Mouse (Mus musculus) layer of hippocampus, postnatal 14 days (tissue): ENCODE measurements around the gene Capn9. TPM values are rescaled to one million over a fixed set of nuclear protein-coding genes. Genes with fewer than 3 reads are reported as not detected.

Experiments used
- DNase-seq, 2 experiments: peaks; one replicate each; pipeline ENCODE4 v3.0.0; 2021 to 2022; ENCODE audit warnings: low spot score in 2 of 2, mixed read lengths in 1 of 2
- total RNA-seq, 2 experiments: library from RNA; stranded (reverse); gene quantifications; 2 replicates each; pipeline ENCODE4 v1.2.3; 2021

Capn9 gene
- total RNA-seq, 2 experiments from 2014 or later: 0.18 TPM; not detected in 1

DNA sequence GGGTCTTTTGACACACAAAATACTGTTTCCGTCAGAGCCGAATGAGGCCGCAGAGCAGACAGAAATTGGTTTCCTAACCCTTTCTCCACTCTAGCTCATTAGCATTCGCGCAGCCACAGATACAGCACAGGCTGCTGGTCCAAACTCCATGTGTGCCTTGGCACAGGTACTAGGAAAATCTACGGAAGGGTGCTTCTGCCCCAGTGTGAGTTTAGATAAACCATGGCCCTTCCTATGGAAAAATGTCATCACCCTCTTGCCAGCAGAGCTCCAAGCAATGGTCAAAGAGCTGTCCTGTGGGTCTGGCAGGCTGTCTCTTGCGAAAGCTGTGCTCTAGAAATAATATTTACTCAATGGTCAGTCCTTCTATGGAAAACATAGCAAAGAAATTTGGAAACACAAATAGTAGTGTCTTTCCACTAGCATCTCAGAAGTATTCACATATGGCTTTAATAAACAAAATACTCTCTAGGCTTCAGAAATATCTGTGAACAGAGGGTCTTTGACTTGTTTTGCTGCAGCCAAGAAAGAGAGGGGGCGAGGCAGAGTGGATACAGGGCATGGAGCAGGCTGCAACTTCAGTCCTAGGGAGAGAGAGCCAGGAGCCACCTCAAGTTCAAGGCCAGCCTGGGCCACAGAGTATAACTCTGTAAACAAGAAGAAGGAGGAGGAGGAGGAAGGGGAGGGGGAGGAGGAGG is 4.0 kb upstream of the Capn9 start:
- no peak for DNase-seq

DNA sequence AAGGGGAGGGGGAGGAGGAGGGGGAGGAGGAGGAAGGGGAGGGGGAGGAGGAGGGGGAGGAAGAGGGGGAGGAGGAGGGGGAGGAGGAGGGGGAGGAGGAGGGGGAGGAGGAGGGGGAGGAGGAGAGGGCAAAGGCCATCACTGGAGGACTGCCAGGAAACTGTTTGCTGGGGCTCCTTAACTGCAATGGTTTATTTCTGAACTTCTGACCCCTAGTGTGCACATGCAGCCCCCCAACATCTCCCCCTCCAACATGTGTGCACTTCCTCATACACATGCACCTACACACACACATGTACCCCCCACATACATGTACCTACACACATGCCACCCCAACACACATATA is 3.5 kb upstream of the Capn9 start:
- no peak for DNase-seq

DNA sequence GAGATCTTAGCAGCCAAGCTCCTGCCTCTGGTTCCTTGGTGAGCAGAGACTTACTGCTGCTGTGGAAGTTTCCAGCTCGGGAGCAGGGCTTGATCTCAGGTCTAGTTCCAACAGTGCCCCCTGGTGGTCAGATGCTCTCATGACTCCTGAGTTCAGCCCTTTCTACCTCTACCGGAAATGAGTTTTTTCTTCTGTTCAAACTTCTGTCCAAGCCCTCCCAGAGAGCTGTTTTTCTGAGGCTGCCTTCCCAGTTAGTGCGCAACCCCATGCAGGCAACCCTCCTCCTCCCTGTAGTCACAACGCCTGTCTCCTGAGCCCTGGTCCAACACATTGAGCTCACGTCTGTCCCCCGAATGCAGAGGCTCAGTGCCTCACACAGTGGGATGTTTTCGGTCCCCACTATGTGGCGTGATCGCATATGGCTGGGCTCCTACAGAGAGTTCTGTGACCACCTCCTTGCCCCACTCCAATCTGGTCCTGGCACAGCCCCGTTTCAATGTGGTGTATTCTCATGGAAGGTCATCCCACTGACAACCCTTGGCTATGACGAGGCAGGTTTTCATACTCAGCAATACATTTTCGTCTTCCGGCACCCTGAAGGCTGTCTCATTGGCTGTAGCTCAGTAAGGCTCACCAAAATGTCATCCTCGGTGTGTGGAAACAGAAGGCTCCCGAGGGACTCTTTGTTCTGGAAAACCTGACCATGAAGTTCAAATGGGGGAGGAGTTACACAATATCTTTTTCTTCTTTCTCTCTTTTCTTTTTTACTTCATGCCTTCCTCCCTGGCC is 2.2 kb upstream of the Capn9 start:
- DNase-seq: peak; percentile 89 to 95

DNA sequence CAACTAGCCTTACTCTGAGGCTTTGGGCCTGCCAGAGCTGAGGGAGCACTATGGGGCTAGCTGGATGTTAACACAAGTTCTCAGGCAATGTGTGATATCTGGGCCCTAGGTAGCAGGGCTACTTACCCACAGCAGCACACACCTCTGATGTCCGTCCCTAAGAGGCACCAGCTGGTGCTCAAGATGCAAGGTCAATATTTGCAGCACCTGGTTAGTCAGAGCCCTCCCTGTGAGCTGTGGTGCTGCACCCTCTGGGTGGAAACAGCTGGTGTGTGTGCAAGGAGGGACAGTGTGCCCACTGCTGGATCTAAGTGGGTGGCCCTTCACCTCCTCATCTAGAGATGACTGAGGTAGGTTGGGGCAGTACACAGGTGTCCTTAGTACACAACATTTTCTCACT is 840 bp downstream of the Capn9 start:
- no peak for DNase-seq

GRCm38 (mm10) chr8:124585718-124586425 is 10.0 kb downstream of the Capn9 start:
- DNase-seq: peak in 1 of 2 experiments; percentile 44

DNA sequence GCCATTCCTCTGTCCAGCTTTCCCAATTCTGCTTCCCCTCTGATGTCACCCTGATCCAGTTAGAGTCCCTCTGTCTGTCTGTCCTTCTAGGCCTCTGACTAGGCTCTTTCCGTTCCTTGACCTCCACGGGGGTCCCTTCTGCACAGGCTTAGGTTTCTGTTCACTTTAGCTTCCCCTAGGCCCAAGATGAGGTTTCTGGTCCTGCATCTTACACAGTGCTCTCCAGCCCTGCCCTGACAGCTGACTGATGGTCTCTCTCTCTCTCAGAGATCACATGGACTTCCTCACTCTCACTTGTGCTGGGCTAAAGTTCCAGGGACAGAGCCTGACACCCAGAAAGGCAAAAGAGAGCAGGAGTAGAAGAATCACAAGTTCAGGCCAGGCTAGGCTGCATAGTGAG is 10.6 kb downstream of the Capn9 start:
- no peak for DNase-seq

DNA sequence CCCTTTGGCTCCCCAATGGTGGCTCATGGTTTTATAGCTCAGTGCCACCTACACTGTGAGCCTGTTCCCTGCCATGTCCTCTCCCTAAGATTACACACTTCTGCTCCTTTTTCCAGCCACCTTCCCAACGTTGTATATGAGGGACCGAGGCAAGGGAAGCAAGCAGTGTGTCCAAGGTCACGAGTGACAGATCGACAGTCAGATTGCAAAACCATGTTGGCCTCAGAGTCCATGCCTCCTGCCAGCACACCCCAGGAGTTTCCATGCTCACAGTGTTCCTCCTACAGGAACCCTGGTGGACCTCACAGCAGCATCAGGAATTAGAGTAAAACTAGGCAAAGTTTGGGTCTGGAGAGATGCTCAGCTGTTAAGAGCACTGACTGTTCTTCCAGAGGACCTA is 13.5 kb downstream of the Capn9 start:
- DNase-seq: no peak

GRCm38 (mm10) chr8:124604066-124604465 is 28.2 kb downstream of the Capn9 start:
- DNase-seq: no peak

- no peak for DNase-seq
Measured at GRCm38 (mm10) chr8:124608239-124608971, 32.5 kb downstream of the Capn9 start.

- DNase-seq: no peak
Measured at GRCm38 (mm10) chr8:124608972-124609353, 33.1 kb downstream of the Capn9 start.

- DNase-seq: no peak
Measured at GRCm38 (mm10) chr8:124614325-124614724, 38.4 kb downstream of the Capn9 start.

- DNase-seq: peak; percentile 91 to 92
Measured at GRCm38 (mm10) chr8:124617266-124617869, 41.5 kb downstream of the Capn9 start.

DNA sequence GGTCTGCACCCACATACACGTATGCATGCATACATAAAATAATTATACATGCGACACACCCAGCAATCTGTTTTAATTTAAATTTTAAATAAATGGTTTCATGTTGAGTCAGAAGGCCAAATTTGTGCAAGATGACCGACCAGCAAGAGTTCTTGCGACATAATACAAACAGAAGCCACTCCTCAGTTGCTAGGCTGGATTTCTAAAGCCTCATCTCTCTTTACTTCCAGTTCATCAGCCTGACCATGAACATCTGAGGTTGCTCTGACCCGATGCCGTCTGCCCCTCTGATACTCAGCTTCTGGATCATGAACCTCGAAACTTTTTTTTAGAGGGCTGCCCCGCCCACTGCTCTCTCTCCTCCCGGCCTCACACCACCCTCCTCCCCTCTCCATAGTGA is 42.3 kb downstream of the Capn9 start:
- no peak for DNase-seq

DNA sequence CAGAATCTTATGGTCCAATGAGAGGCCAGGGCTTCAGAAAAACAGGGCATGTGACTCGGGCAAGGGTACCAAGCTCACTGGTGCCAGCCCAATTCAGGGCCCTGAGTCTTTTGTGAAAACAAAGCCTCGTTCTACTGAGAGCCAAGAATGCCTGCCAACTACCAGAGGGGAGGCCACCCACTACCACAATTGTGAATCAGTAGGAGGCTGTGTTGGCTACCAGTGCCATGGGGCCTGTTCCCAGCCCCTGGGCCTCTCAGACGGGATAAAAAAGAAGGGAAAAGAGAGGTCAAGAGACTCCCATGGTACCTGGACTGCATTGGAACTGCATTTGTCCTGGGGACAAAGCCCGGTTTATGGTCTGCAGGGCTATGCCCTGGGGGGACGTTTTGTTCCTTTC is 45.3 kb downstream of the Capn9 start:
- peak; percentile 62 to 90 for DNase-seq

- no peak for DNase-seq
Measured at GRCm38 (mm10) chr8:124626251-124626650, 50.3 kb downstream of the Capn9 start.

- DNase-seq: no peak
Measured at GRCm38 (mm10) chr8:124630489-124630888, 54.6 kb downstream of the Capn9 start.

DNA sequence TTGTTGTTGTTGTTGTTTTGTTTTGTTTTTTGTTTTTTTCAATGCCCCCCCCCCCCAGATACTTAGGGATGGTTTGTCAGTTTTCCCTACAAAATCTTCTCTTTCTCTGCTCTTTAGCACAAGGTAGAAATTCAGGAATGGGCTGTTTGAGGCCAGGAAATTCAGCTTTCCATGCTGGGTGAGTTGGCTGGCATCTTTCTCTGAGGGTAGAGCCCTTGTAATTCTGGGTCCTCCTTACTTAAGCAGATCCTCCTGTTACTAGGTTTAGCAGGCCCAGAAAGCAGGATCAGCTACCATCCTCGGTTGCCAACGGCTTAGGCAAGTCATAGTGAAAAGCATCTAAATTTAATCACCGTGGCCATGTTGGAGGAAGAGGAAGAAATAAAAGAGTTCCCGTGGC is 55.0 kb downstream of the Capn9 start:
- no peak for DNase-seq

DNA sequence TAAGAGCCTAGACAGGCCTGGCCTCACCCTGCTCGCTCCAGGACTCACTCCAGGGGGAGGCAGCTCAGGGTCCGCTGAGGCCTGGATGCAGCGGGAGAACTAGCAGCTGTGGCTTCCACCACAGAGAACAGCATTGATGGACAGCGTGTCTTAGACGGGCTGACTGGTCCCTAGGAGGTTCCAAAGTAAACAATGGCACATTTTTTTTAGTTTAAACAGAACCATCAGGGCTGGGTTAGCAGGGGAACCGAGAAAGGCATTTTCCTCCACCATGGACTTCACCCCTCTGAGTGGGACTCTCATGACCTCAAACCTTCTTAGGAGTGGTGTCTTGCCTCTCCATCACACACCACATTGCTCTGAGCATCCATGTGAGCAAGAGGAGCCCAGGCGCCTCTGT is 56.1 kb downstream of the Capn9 start:
- DNase-seq: no peak

DNA sequence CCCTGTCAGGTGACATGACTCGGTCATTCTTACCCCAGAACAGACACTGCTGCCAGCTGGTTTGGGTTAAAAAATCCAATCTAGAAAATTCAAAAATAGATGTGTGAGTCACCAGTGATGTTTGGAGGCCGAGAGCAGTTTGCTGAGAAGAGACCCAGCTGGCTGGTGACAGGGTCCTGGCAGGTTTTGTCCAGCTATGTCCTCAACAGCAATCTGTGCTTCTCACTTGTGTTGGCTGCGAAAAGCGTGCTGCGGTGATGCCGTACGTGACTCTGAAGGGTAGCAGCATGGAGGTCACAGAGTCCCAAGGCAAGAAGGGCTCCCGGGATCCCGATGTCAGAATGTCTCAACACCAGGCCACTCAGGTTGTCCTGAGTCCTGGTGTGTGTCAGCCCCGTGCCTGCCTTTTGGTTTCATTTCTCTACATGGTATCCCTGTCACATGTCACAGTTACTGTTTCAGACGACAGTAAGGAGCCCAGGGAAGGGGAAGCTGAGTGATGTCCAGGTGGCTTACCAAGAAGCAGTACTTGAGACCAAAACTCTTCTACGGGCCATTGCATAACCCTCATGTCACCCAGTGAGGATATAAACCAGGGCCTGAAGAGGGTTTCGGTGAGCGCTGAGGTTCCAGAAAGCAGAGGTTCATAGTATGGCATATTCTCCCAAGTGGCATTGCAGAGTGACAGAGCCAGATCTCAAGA is 57.2 kb downstream of the Capn9 start:
- DNase-seq: peak in 1 of 2 experiments; percentile 47
